Mouse (Mus musculus): ENCODE results near the gene Gm12695. TPM values are rescaled to one million over a fixed set of nuclear protein-coding genes. Genes with fewer than 3 reads are reported as not detected.

The Gm12695 gene
- polyA plus RNA-seq (2015; fragmentation: Nextera tagmentation; extraction: Ambion mirVana) = not detected in 2 replicates

GRCm38 (mm10) chr4:96785086-96785485, at the start of gene Gm12695:
TSS of gene Gm12695 (minus strand) at chr4:96785186.

Other genes with a start within 250 kb of the Gm12695 start
- gene Cyp2j6, start 231.5 kb downstream of the Gm12695 start, polyA plus RNA-seq (2015; fragmentation: Nextera tagmentation; extraction: Ambion mirVana) = 1.3 and 2.0 TPM in 2 replicates
- 1.6 and 2.0 TPM in 2 replicates for gene Cyp2j9, start 193.6 kb downstream of the Gm12695 start, polyA plus RNA-seq (2015; fragmentation: Nextera tagmentation; extraction: Ambion mirVana)
- not detected in 2 replicates for gene Cyp2j5, start 121.0 kb downstream of the Gm12695 start, polyA plus RNA-seq (2015; fragmentation: Nextera tagmentation; extraction: Ambion mirVana)

Measured in spleen, postnatal 0 days (tissue).